Mouse (Mus musculus) right cerebral cortex, postnatal 4 days (tissue): ENCODE results near the gene Kcnh1.

Experiments
- DNase-seq: peaks from one replicate; pipeline ENCODE4 v3.0.0-alpha.2; 2022

Gene Kcnh1

GRCm38 (mm10) chr1:192190508-192191321 is at the start of gene Kcnh1:
Kcnh1 (plus strand) TSS chr1:192190774.
- DNase-seq: peak; percentile 98

GRCm38 (mm10) chr1:192151179-192151578 is 39.4 kb upstream of the Kcnh1 start:
- DNase-seq: no peak

DNA sequence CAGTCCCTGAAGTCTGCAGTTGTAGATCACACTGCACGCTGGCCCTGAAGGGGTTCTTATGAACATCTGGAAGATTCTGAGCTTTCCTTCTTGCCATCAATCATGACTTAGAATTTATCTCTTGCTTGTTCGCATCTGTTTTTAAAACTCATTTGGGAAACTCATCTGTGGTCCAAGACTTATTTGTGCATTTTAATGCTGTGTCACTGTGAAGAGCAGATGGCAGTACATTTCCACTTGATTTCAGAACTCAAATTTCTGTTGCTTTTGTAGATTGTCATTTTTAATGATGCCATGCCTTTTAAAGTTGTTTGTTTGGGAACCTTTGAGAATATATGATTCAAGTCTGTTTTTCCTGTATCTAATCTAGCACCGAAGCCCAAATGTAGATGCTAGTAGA is 19.1 kb upstream of the Kcnh1 start:
- no peak for DNase-seq

DNA sequence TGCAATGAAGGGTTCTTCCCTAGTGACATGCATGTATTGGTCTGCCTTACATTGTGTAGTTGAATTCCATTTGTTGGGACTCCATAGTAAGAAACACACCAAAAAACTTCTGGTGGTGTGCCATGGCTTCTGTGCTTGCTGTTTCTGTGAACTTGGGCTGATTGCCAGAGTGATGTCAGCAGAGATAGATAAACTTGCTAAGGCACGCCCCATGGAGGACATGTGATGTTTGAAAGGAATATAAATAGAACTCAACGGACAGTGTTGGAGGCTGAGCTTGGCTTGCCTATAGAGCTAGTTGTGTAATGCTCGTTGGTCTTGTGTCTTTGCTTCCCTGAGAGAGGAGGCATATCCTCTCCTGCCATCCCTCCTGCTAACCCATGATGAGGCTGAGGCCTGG is 10.7 kb upstream of the Kcnh1 start:
- DNase-seq: no peak

- no peak for DNase-seq
These were observed 8.8 kb upstream of the Kcnh1 start for GRCm38 (mm10) chr1:192181696-192182257.

DNA sequence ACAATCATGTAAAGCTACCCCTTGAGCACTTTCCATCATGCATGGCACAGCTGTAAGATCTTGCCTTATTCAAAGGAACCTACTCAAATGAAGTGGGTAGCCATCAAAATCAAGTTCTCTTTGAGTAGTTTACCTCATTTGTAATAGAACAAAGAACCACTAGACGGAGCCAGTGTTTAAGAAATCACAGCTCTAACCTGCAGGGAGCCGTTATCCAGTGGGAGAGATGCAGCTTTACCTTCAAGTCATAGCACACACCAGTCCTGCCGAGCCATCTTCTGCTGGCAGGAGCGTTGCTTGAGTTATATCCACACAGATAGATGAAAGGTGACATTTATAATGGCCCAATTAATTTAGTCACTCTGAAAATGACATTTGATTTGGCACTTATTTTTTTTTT is 1.5 kb upstream of the Kcnh1 start:
- peak; percentile 21 for DNase-seq

DNA sequence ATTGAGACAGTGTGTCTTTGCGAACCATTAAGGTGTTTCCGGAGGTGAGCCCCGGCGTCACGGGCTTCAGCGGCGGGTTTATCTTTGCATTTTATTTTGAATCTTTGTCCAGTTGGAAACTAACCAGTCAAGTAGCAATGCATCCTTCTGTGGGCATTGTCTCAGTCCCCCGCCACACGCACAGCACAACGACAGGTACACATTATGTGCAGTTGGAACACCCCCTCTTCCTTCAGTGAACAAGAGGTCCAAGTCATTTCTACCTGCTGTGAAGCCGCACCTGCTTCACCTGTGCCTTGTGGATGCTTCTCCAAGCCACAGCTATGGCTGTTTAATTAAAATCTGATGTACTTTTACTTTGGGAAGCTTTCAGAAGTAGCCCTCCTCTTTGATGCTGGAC is 803 bp upstream of the Kcnh1 start:
- no peak for DNase-seq

DNA sequence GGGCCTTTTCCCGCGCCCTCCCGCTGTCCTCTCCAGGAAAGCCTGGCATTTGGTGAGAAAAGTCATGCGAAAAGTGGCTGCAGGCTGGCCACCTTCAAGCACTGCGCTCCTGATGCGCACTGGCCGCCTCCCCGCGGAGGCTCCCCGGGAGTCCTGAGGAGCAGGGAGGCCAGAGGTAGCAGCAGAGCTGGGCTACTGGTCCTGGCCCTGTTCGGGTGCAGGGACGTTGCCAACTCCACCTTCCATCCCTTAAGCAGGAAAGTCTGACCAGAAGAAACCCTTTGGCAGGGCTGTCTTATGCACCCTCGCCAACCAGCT is 707 bp downstream of the Kcnh1 start:
- peak; percentile 20 for DNase-seq

DNA sequence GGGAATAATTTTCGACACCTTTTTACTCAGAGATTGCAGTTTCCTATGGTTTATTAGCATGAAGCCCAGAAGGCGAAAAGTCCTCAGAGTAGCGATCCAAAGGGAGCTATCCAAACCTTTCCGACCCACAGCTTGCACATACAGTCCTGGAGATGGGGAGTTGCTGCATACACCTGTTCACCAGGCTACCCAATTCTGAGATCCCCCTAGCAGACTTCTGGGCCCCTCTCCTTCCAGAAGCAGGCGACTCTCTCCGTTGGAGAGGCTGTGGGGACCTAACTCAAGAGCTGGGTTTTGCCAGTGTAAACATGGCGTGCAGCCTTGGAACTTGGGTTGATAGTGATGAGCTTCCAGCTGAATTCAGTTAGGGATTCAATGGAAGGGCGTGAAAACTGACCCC is 1.3 kb downstream of the Kcnh1 start:
- no peak for DNase-seq

DNA sequence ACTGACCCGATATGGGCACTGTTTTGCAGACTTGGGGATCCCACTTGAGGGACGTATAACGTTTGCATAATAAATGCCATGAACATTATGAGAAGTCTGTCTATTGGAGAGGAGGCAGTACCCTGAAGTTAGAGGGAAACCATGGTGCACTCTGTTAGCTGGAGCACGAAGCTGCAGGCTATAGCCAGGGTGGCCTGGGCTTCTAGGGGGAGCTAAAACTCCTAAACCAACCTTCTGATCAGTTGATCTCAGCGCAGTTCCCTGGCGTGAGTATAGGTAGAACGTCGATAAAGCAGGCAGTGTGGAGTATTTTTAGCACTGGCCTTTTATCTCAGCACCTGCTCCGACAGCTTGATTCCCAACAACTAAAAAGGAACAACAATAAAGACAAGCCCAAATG is 2.1 kb downstream of the Kcnh1 start:
- DNase-seq: no peak

DNA sequence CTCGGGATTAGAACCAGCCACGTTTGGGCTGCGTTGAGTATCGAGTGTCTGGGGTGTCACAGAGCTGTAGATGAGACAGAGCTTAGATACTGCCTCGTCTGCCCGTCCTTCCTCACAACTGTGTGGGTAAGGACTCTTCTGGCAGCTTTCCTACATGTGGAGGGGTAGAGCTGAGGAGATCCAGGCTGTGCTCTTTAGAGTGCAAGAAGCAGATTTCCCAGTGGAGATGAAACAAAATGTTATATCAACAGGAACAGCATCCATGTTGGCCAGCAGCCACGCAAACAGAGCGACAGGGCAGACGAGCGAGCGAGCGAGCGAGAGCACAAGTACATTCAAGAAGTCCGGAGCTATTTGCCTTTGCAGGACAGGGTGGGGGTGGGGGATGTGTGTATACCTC is 3.1 kb downstream of the Kcnh1 start:
- DNase-seq: peak; percentile 29

- no peak for DNase-seq
These were observed 6.9 kb downstream of the Kcnh1 start for GRCm38 (mm10) chr1:192197495-192197894.

GRCm38 (mm10) chr1:192202936-192203335 is 12.4 kb downstream of the Kcnh1 start:
- no peak for DNase-seq

- DNase-seq: no peak
These were observed 17.4 kb downstream of the Kcnh1 start for GRCm38 (mm10) chr1:192207956-192208355.

- no peak for DNase-seq
These were observed 21.9 kb downstream of the Kcnh1 start for GRCm38 (mm10) chr1:192212448-192212847.

GRCm38 (mm10) chr1:192214666-192215065 is 24.1 kb downstream of the Kcnh1 start:
- DNase-seq: no peak

GRCm38 (mm10) chr1:192220156-192220555 is 29.6 kb downstream of the Kcnh1 start:
- DNase-seq: no peak

DNA sequence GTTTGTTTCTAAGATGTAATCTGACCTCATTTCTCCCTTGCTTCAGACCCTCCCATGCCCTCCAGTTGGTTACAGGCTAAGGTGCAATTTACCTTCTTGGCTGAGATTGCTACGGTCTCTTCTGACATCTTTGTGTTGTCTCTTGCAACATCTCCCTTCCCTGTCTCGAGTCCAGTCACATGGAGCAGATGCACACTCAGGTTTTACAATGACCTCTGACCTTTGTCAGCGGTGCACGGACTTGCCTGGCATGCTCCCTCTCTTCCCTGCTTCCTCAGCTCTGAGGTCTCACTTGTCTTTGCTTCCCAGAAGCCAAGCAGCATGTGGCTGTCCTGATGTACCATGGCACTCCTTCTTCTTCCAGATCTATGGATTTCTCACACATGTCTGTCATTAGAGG is 33.6 kb downstream of the Kcnh1 start:
- no peak for DNase-seq

DNA sequence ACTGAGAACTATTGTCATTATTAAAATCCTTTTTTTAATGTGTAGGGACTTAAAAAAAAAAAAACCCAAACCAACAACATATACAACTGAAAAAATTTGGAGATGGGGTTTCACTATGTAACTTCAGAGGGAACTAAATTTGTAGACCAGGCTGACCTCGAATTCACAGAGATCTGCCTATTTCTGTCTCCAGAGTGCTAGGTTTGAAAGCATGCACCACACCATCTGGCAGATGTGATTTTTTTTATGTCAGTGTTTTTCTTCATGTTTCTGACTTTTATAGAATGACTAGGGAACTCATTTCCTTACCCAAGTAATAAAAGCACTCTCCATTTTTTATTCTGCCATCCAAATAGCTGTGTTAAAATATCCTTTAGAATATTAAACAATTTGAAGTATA is 42.1 kb downstream of the Kcnh1 start:
- no peak for DNase-seq

- DNase-seq: no peak
These were observed 56.3 kb downstream of the Kcnh1 start for GRCm38 (mm10) chr1:192246836-192247235.

GRCm38 (mm10) chr1:192259146-192259545 is 68.6 kb downstream of the Kcnh1 start:
- DNase-seq: no peak

DNA sequence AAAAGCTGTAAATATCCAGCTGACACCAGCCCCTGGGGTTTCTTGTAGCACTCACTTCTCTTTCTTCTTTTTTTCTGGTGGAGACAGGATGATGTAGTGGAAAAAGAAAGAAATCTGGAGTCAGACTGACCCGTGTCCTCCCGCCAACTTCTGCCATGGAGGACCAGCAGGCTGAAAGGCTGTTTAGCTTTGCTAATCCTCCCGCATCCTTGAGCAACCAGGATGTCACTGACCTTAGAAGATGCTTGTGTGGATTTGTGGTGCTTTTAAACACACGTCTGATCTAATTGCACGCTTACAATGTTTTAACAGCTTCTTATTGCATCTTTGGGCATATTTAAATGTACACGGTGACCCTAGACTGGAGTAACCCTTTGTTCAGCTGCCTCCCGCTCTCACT is 69.0 kb downstream of the Kcnh1 start:
- no peak for DNase-seq

GRCm38 (mm10) chr1:192265704-192266103 is 75.1 kb downstream of the Kcnh1 start:
- no peak for DNase-seq

DNA sequence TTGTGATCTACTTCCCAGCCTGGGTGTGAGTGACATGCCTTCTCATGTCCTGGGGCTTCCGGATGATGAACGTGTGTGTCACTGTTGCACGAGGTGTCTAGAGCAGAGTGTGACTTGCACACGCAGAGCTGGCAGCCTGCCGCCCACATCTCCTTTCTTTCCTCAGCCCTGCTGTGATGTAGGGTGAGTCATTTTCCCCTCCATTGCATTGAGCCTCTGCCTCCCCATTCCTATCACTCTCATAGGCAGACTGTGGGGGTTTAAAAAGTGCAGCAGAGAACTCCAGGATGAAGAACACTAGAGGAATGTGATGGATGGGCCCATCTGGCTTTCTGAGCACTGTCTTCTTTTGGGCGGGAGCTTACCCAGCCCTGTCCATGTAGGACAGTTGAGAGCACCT is 76.4 kb downstream of the Kcnh1 start:
- no peak for DNase-seq

DNA sequence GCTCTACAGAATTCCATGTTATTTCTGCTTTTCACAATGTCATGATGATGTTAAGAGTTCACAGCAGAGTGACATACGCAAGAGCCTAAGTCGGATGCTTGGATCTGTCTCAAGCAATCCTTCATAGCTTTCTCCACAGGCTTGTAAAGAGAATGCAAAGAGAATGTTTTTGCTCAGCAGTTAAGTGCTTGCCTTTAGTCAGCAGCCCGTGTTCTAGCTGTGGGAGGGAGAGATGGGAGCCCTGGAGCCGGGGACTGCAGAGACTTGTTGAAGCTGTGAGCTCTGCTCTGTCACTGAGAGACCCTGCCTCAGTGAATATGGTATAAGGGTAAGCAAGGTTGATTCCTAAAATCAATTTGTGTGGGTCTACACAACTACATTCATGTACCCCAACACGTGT is 78.3 kb downstream of the Kcnh1 start:
- no peak for DNase-seq
